Mouse (Mus musculus) left cerebral cortex, postnatal 10 days (tissue): ENCODE results near the gene Chsy1. TPM values are rescaled to one million over a fixed set of nuclear protein-coding genes. Genes with fewer than 3 reads are reported as not detected.

Experiments
- DNase-seq, 2 experiments: peaks; one replicate each; pipeline ENCODE4 v3.0.0; 2021 to 2022; ENCODE audit warnings: low spot score in 2 of 2, mixed read lengths in 1 of 2; ENCODE audit errors: extremely low spot score in 1 of 2
- intact Hi-C: fragments of 180-260 bp; cut with DNase I; formaldehyde crosslinking; loops from one replicate; pipeline ENCODE4 v1.15.1; 2025
- total RNA-seq, 2 experiments: library from RNA; stranded (reverse); gene quantifications; 2 replicates each; pipeline ENCODE4 v1.2.3; 2021

Chsy1 gene
- total RNA-seq, 2 experiments from 2014 or later = 21.3 to 21.6 TPM

- intact Hi-C loops = loop anchor here (2.0 to 5.0 kb wide), 3 partner anchors 146 to 731 kb away; partner anchors contain the start of gene Adamts17
- DNase-seq = no peak
Observed at GRCm38 (mm10) chr7:66106581-66107056, 2.7 kb upstream of the Chsy1 start.

- intact Hi-C loops = loop anchor here (2.0 to 5.0 kb wide), 3 partner anchors 145 to 730 kb away; partner anchors contain the start of gene Adamts17
- DNase-seq = no peak
Observed at GRCm38 (mm10) chr7:66107206-66107605, 2.1 kb upstream of the Chsy1 start.

- intact Hi-C loops = loop anchor here (2.0 to 5.0 kb wide), 3 partner anchors 144 to 729 kb away; partner anchors contain the start of gene Adamts17
- DNase-seq = no peak
Observed at GRCm38 (mm10) chr7:66107930-66108329, 1.4 kb upstream of the Chsy1 start.

GRCm38 (mm10) chr7:66109855-66110635 lies 730 bp downstream of the Chsy1 start:
- intact Hi-C loops = loop anchor here (5.0 kb wide), 2 partner anchors 142 to 727 kb away; partner anchors contain the start of gene Adamts17

GRCm38 (mm10) chr7:66110636-66111112 lies 1.4 kb downstream of the Chsy1 start:
- intact Hi-C loops = no loop called here
- no peak for DNase-seq

More at GRCm38 (mm10) chr7:66109855-66110635, 730 bp downstream of the Chsy1 start:
- peak in 1 of 2 experiments; percentile 70 for DNase-seq

- intact Hi-C loops = no loop called here
- DNase-seq = no peak
Observed at GRCm38 (mm10) chr7:66111211-66111610, 1.9 kb downstream of the Chsy1 start.

- DNase-seq = no peak
- intact Hi-C loops = no loop called here
Observed at GRCm38 (mm10) chr7:66113561-66113960, 4.2 kb downstream of the Chsy1 start.

GRCm38 (mm10) chr7:66115821-66116343 lies 6.6 kb downstream of the Chsy1 start:
- no peak for DNase-seq
- intact Hi-C loops = no loop called here

GRCm38 (mm10) chr7:66116906-66117482 lies 7.7 kb downstream of the Chsy1 start:
- no peak for DNase-seq
- intact Hi-C loops = no loop called here

- no peak for DNase-seq
- intact Hi-C loops = no loop called here
Observed at GRCm38 (mm10) chr7:66118046-66118445, 8.7 kb downstream of the Chsy1 start.

GRCm38 (mm10) chr7:66118796-66119195 lies 9.5 kb downstream of the Chsy1 start:
- intact Hi-C loops = no loop called here

GRCm38 (mm10) chr7:66120139-66120538 lies 10.8 kb downstream of the Chsy1 start:
- DNase-seq = no peak

More at GRCm38 (mm10) chr7:66118796-66119195, 9.5 kb downstream of the Chsy1 start:
- DNase-seq = no peak

GRCm38 (mm10) chr7:66120702-66121396 lies 11.5 kb downstream of the Chsy1 start:
- intact Hi-C loops = no loop called here
- DNase-seq = no peak

More at GRCm38 (mm10) chr7:66120139-66120538, 10.8 kb downstream of the Chsy1 start:
- intact Hi-C loops = no loop called here

GRCm38 (mm10) chr7:66124551-66124968 lies 15.2 kb downstream of the Chsy1 start:
- intact Hi-C loops = no loop called here

GRCm38 (mm10) chr7:66125368-66125767 lies 16.1 kb downstream of the Chsy1 start:
- DNase-seq = no peak
- intact Hi-C loops = no loop called here

More at GRCm38 (mm10) chr7:66124551-66124968, 15.2 kb downstream of the Chsy1 start:
- DNase-seq = no peak

GRCm38 (mm10) chr7:66127951-66128645 lies 18.8 kb downstream of the Chsy1 start:
- no peak for DNase-seq
- intact Hi-C loops = no loop called here

- intact Hi-C loops = no loop called here
- DNase-seq = no peak
Observed at GRCm38 (mm10) chr7:66128857-66129256, 19.5 kb downstream of the Chsy1 start.

- intact Hi-C loops = no loop called here
- no peak for DNase-seq
Observed at GRCm38 (mm10) chr7:66130296-66130695, 21.0 kb downstream of the Chsy1 start.
